Mouse (Mus musculus): ENCODE results near the gene Ctbp2.

Ctbp2 gene

GRCm38 (mm10) chr7:133123999-133124700 lies at the start of gene Ctbp2:
Gene Ctbp2, minus strand, starts transcription at chr7:133124354.
- peak; percentile 47 to 48 for DNase-seq

GRCm38 (mm10) chr7:133171403-133172032 lies 47.4 kb upstream of the Ctbp2 start:
- DNase-seq = no peak

GRCm38 (mm10) chr7:133168928-133169327 lies 44.8 kb upstream of the Ctbp2 start:
- DNase-seq = no peak

- no peak for DNase-seq
These were observed 43.7 kb upstream of the Ctbp2 start for GRCm38 (mm10) chr7:133167903-133168302.

GRCm38 (mm10) chr7:133164770-133165169 lies 40.6 kb upstream of the Ctbp2 start:
- no peak for DNase-seq

- no peak for DNase-seq
These were observed 38.9 kb upstream of the Ctbp2 start for GRCm38 (mm10) chr7:133163011-133163410.

- DNase-seq = no peak
These were observed 38.0 kb upstream of the Ctbp2 start for GRCm38 (mm10) chr7:133162131-133162530.

GRCm38 (mm10) chr7:133161362-133162080 lies 37.4 kb upstream of the Ctbp2 start:
- DNase-seq = no peak

GRCm38 (mm10) chr7:133159519-133159918 lies 35.4 kb upstream of the Ctbp2 start:
- DNase-seq = no peak

- DNase-seq = no peak
These were observed 31.5 kb upstream of the Ctbp2 start for GRCm38 (mm10) chr7:133155621-133156020.

- no peak for DNase-seq
These were observed 30.7 kb upstream of the Ctbp2 start for GRCm38 (mm10) chr7:133154846-133155245.

- DNase-seq = no peak
These were observed 15.7 kb upstream of the Ctbp2 start for GRCm38 (mm10) chr7:133139689-133140336.

GRCm38 (mm10) chr7:133133552-133133951 lies 9.4 kb upstream of the Ctbp2 start:
- DNase-seq = no peak

- DNase-seq = no peak
These were observed 8.5 kb upstream of the Ctbp2 start for GRCm38 (mm10) chr7:133132702-133133101.

GRCm38 (mm10) chr7:133124701-133125485 lies 739 bp upstream of the Ctbp2 start:
- DNase-seq = no peak

GRCm38 (mm10) chr7:133123244-133123998 lies 733 bp downstream of the Ctbp2 start, which contains the start of gene Fgfr2:
Gene Fgfr2, minus strand, starts transcription at chr7:133123350.
- DNase-seq = no peak

GRCm38 (mm10) chr7:133122379-133123243 lies 1.5 kb downstream of the Ctbp2 start:
- DNase-seq = no peak

- DNase-seq = no peak
These were observed 2.3 kb downstream of the Ctbp2 start for GRCm38 (mm10) chr7:133121661-133122378.

GRCm38 (mm10) chr7:133121080-133121607 lies 3.0 kb downstream of the Ctbp2 start:
- DNase-seq = no peak
